Mouse (Mus musculus) liver, adult 2 months (tissue): ENCODE data around the gene Cdca5. TPM values are rescaled to one million over a fixed set of nuclear protein-coding genes. Genes with fewer than 3 reads are reported as not detected.

ENCODE experiments used
- DNase-seq: peaks from one replicate; pipeline ENCODE4 v3.0.0-alpha.2; 2011; ENCODE audit warnings: low read depth, low spot score; ENCODE audit errors: extremely low read depth
- H3K27ac ChIP-seq: fragments of 200-500 bp; replicated peaks from 2 replicates; pipeline ENCODE4 v1.5.1; 2012; ENCODE audit warnings: low read depth, mild to moderate bottlenecking, control low read depth, inconsistent platforms, low read length; ENCODE audit not compliant: insufficient read depth
- H3K27me3 ChIP-seq: fragments of 200-500 bp; 2 replicates; pipeline ENCODE4 v1.6.1; 2012; ENCODE audit warnings: mild to moderate bottlenecking, moderate library complexity, low read length, inconsistent platforms; ENCODE audit not compliant: control insufficient read depth, insufficient read depth
- H3K36me3 ChIP-seq: fragments of 200-500 bp; 2 replicates; pipeline ENCODE4 v1.6.1; 2012; ENCODE audit warnings: low read length, inconsistent platforms; ENCODE audit not compliant: control insufficient read depth, insufficient read depth
- H3K4me1 ChIP-seq: fragments of 200-500 bp; 2 replicates; pipeline ENCODE4 v1.6.1; 2011; ENCODE audit warnings: low read length; ENCODE audit not compliant: control insufficient read depth, insufficient read depth
- H3K4me3 ChIP-seq: fragments of 200-500 bp; 2 replicates; pipeline ENCODE4 v1.5.1; 2011; ENCODE audit warnings: low read depth, mild to moderate bottlenecking, control low read depth, low read length, moderate library complexity; ENCODE audit not compliant: insufficient read depth
- H3K79me2 ChIP-seq: fragments of 200-500 bp; 2 replicates; pipeline ENCODE4 v1.6.1; 2012; ENCODE audit warnings: inconsistent platforms, mild to moderate bottlenecking, low read length, moderate library complexity; ENCODE audit not compliant: control insufficient read depth, insufficient read depth
- H3K9ac ChIP-seq: fragments of 200-500 bp; 2 replicates; pipeline ENCODE4 v1.6.1; 2012; ENCODE audit warnings: low read depth, mild to moderate bottlenecking, control low read depth, inconsistent platforms, low read length
- CTCF ChIP-seq: fragments of 200-500 bp; IDR thresholded peaks from 2 replicates; pipeline ENCODE4 v1.5.1; 2011; ENCODE audit warnings: low read depth, low read length, control low read depth
- POLR2A ChIP-seq: fragments of 200-500 bp; IDR thresholded peaks from 2 replicates; pipeline ENCODE4 v1.6.1; 2011; ENCODE audit warnings: low read length, control low read depth; ENCODE audit not compliant: insufficient read depth; ENCODE audit errors: extremely low read depth
- WGBS: fragments of 180-500 bp; shearing (Covaris S2); methylation state at CpG from one replicate; pipeline ENCODE4 v1.1.7; 2018; 5-methylcytosine and 5-hydroxymethylcytosine counted together
- polyA plus RNA-seq: library from polyadenylated mRNA; depleted of rRNA; stranded (reverse); fragments of >200 nt; gene quantifications from 2 replicates; pipeline ENCODE4 v1.2.3, GENCODE M21; 2012; rRNA removed
- total RNA-seq: library from RNA; depleted of rRNA; stranded (reverse); fragments of >200 nt; gene quantifications from 2 replicates; pipeline ENCODE4 v1.2.3, GENCODE M21; 2014; rRNA removed

Cdca5 gene
- total and polyA plus RNA-seq, 2 experiments = 0.18 to 0.28 TPM

DNA sequence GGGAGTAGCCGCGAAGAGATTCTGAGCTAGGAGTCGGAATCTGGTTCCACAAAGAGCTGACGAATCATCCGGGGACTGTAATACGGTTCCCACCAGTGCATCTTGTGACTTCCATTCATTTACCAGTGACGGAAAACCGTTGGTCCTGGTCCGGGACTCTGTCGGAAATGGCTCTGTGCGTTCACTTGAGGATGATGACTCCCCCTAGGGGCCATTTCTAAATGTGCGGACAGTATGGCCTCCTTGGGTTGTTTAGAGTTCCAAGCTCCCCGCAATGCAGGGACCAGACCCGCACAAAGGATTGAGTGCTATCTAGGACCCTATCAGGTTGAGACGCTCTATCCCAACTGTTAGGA is 56.6 kb downstream of the Cdca5 start, which contains the start of gene Arl2:
Gene Arl2 (minus strand): TSS at position 155 of the 356 bp plus-strand sequence.
- peak within 1 kb of the TSS; percentile 90 for H3K4me3 ChIP-seq
- no peaks in the 10 kb centered on the region for H3K27me3 ChIP-seq
- H3K36me3 ChIP-seq = no peaks in the 10 kb centered on the region
- no peaks in the 10 kb centered on the region for H3K4me1 ChIP-seq
- H3K79me2 ChIP-seq = no peaks in the 10 kb centered on the region
- WGBS = under 1% methylated on average over 15 of the region's 15 CpGs
- DNase-seq = peak; percentile 70
- peak within 1 kb of the TSS; percentile 97 for H3K9ac ChIP-seq
- TF ChIP-seq CTCF (peak; percentile 71), POLR2A (no peak)
- peak within 1 kb of the TSS; percentile 83 for H3K27ac ChIP-seq

Other genes starting within 250 kb of the Cdca5 start
- gene Frmd8, start 209.7 kb upstream of the Cdca5 start, total RNA-seq = 5.2 and 5.9 TPM in 2 replicates
- 10.3 and 14.2 TPM in 2 replicates for gene Frmd8, start 209.7 kb upstream of the Cdca5 start, polyA plus RNA-seq
- 8.6 and 13.0 TPM in 2 replicates for gene Slc25a45, start 207.2 kb upstream of the Cdca5 start, total RNA-seq
- 52.8 and 57.7 TPM in 2 replicates for gene Slc25a45, start 207.2 kb upstream of the Cdca5 start, polyA plus RNA-seq
- gene Tigd3, start 190.8 kb upstream of the Cdca5 start, total RNA-seq = 0.18 and 0.27 TPM in 2 replicates
- gene Tigd3, start 190.8 kb upstream of the Cdca5 start, polyA plus RNA-seq = 0.16 and 0.24 TPM in 2 replicates
- 10.3 and 10.7 TPM in 2 replicates for gene Dpf2, start 172.0 kb upstream of the Cdca5 start, total RNA-seq
- gene Dpf2, start 172.0 kb upstream of the Cdca5 start, polyA plus RNA-seq = 28.8 and 40.0 TPM in 2 replicates
- gene Cdc42ep2, start 160.2 kb upstream of the Cdca5 start, total RNA-seq = 1.7 and 2.1 TPM in 2 replicates
- gene Cdc42ep2, start 160.2 kb upstream of the Cdca5 start, polyA plus RNA-seq = 2.1 and 2.4 TPM in 2 replicates
- gene Pola2, start 120.8 kb upstream of the Cdca5 start, total RNA-seq = 6.7 and 8.3 TPM in 2 replicates
- gene Pola2, start 120.8 kb upstream of the Cdca5 start, polyA plus RNA-seq = 10.5 and 14.3 TPM in 2 replicates
- gene Slc22a20, start 98.8 kb upstream of the Cdca5 start, total RNA-seq = not detected in 2 replicates
- gene Slc22a20, start 98.8 kb upstream of the Cdca5 start, polyA plus RNA-seq = not detected in 2 replicates
- gene Capn1, start 69.1 kb upstream of the Cdca5 start, total RNA-seq = 8.0 and 9.9 TPM in 2 replicates
- gene Capn1, start 69.1 kb upstream of the Cdca5 start, polyA plus RNA-seq = 10.6 and 12.7 TPM in 2 replicates
- gene Syvn1, start 38.4 kb upstream of the Cdca5 start, total RNA-seq = 7.6 and 15.2 TPM in 2 replicates
- gene Syvn1, start 38.4 kb upstream of the Cdca5 start, polyA plus RNA-seq = 53.0 and 64.7 TPM in 2 replicates
- gene Mrpl49, start 27.2 kb upstream of the Cdca5 start, total RNA-seq = 27.1 and 27.2 TPM in 2 replicates
- gene Mrpl49, start 27.2 kb upstream of the Cdca5 start, polyA plus RNA-seq = 13.6 and 16.8 TPM in 2 replicates
- 455 and 560 TPM in 2 replicates for gene Fau, start 27.1 kb upstream of the Cdca5 start, total RNA-seq
- 715 and 820 TPM in 2 replicates for gene Fau, start 27.1 kb upstream of the Cdca5 start, polyA plus RNA-seq
- gene Znhit2, start 23.8 kb upstream of the Cdca5 start, total RNA-seq = 10.9 and 12.6 TPM in 2 replicates
- 52.6 and 52.7 TPM in 2 replicates for gene Znhit2, start 23.8 kb upstream of the Cdca5 start, polyA plus RNA-seq
- gene Tm7sf2, start 16.6 kb upstream of the Cdca5 start, total RNA-seq = 185 and 210 TPM in 2 replicates
- gene Tm7sf2, start 16.6 kb upstream of the Cdca5 start, polyA plus RNA-seq = 433 and 503 TPM in 2 replicates
- gene Vps51, start 7.8 kb upstream of the Cdca5 start, total RNA-seq = 16.0 and 19.8 TPM in 2 replicates
- 30.4 and 36.3 TPM in 2 replicates for gene Vps51, start 7.8 kb upstream of the Cdca5 start, polyA plus RNA-seq
- gene Tmem262, start 5.0 kb upstream of the Cdca5 start, total RNA-seq = not detected in 2 replicates
- gene Tmem262, start 5.0 kb upstream of the Cdca5 start, polyA plus RNA-seq = not detected in 2 replicates
- gene Gm28374, start 2.7 kb upstream of the Cdca5 start, total RNA-seq = 0.34 and 0.46 TPM in 2 replicates
- gene Gm28374, start 2.7 kb upstream of the Cdca5 start, polyA plus RNA-seq = 0.20 TPM in 1 of 2 replicates, not detected in the other
- 7.9 and 11.0 TPM in 2 replicates for gene Zfpl1, start within 50 bp of the Cdca5 start, total RNA-seq
- 45.1 and 49.1 TPM in 2 replicates for gene Zfpl1, start within 50 bp of the Cdca5 start, polyA plus RNA-seq
- not detected in 2 replicates for gene AC131692.1, start 9.4 kb downstream of the Cdca5 start, total RNA-seq
- not detected in 2 replicates for gene AC131692.1, start 9.4 kb downstream of the Cdca5 start, polyA plus RNA-seq
- not detected in 2 replicates for gene Naaladl1, start 20.8 kb downstream of the Cdca5 start, total RNA-seq
- not detected in 2 replicates for gene Naaladl1, start 20.8 kb downstream of the Cdca5 start, polyA plus RNA-seq
- gene Sac3d1, start 33.7 kb downstream of the Cdca5 start, total RNA-seq = 4.0 and 4.9 TPM in 2 replicates
- gene Sac3d1, start 33.7 kb downstream of the Cdca5 start, polyA plus RNA-seq = 19.4 and 22.0 TPM in 2 replicates
- 7.2 and 10.5 TPM in 2 replicates for gene Snx15, start 43.3 kb downstream of the Cdca5 start, total RNA-seq
- gene Snx15, start 43.3 kb downstream of the Cdca5 start, polyA plus RNA-seq = 19.1 and 20.5 TPM in 2 replicates
- gene Batf2, start 56.0 kb downstream of the Cdca5 start, total RNA-seq = 0.74 and 1.6 TPM in 2 replicates
- gene Batf2, start 56.0 kb downstream of the Cdca5 start, polyA plus RNA-seq = 1.1 and 2.4 TPM in 2 replicates
- gene Arl2, start 56.6 kb downstream of the Cdca5 start, total RNA-seq = 2.5 and 3.0 TPM in 2 replicates
- 13.9 and 16.3 TPM in 2 replicates for gene Arl2, start 56.6 kb downstream of the Cdca5 start, polyA plus RNA-seq
- gene Majin, start 99.4 kb downstream of the Cdca5 start, total RNA-seq = not detected in 2 replicates
- 0.14 TPM in 1 of 2 replicates, not detected in the other for gene Majin, start 99.4 kb downstream of the Cdca5 start, polyA plus RNA-seq
- 0.27 and 0.28 TPM in 2 replicates for gene Gpha2, start 141.4 kb downstream of the Cdca5 start, total RNA-seq
- gene Gpha2, start 141.4 kb downstream of the Cdca5 start, polyA plus RNA-seq = not detected in 2 replicates
- 3.2 and 3.3 TPM in 2 replicates for gene Ppp2r5b, start 150.9 kb downstream of the Cdca5 start, total RNA-seq
- gene Ppp2r5b, start 150.9 kb downstream of the Cdca5 start, polyA plus RNA-seq = 12.5 and 14.5 TPM in 2 replicates
- 9.1 and 16.0 TPM in 2 replicates for gene Atg2a, start 156.7 kb downstream of the Cdca5 start, total RNA-seq
- gene Atg2a, start 156.7 kb downstream of the Cdca5 start, polyA plus RNA-seq = 26.8 and 32.3 TPM in 2 replicates
- gene Ehd1, start 191.7 kb downstream of the Cdca5 start, total RNA-seq = 25.3 and 29.7 TPM in 2 replicates
- 140 and 154 TPM in 2 replicates for gene Ehd1, start 191.7 kb downstream of the Cdca5 start, polyA plus RNA-seq
- gene Cdc42bpg, start 221.5 kb downstream of the Cdca5 start, total RNA-seq = 3.1 and 4.6 TPM in 2 replicates
- gene Cdc42bpg, start 221.5 kb downstream of the Cdca5 start, polyA plus RNA-seq = 6.7 and 7.3 TPM in 2 replicates
- 9.3 and 10.1 TPM in 2 replicates for gene Men1, start 250.0 kb downstream of the Cdca5 start, total RNA-seq
- 26.6 and 29.4 TPM in 2 replicates for gene Men1, start 250.0 kb downstream of the Cdca5 start, polyA plus RNA-seq